Mouse (Mus musculus): Measurements from ENCODE around the gene Ank2. TPM values are rescaled to one million over a fixed set of nuclear protein-coding genes. Genes with fewer than 3 reads are reported as not detected.

The Ank2 gene
- total RNA-seq, 1 experiment from 2014 or later, result not detected

- no peak for ATAC-seq (replicated peaks; ENCODE audit: insufficient number of reproducible peaks, low FRiP score, low TSS enrichment, poor library complexity, severe bottlenecking)
Measured at GRCm38 (mm10) chr3:126994149-126994548, 505.0 kb downstream of the Ank2 start.

GRCm38 (mm10) chr3:126989936-126990335, 509.2 kb downstream of the Ank2 start:
- ATAC-seq (replicated peaks; ENCODE audit: insufficient number of reproducible peaks, low FRiP score, low TSS enrichment, poor library complexity, severe bottlenecking), result no peak

GRCm38 (mm10) chr3:126986687-126987086, 512.5 kb downstream of the Ank2 start:
- ATAC-seq (replicated peaks; ENCODE audit: insufficient number of reproducible peaks, low FRiP score, low TSS enrichment, poor library complexity, severe bottlenecking), result no peak

GRCm38 (mm10) chr3:126982814-126983213, 516.3 kb downstream of the Ank2 start:
- no peak for ATAC-seq (replicated peaks; ENCODE audit: insufficient number of reproducible peaks, low FRiP score, low TSS enrichment, poor library complexity, severe bottlenecking)

GRCm38 (mm10) chr3:126981163-126981562, 518.0 kb downstream of the Ank2 start:
- no peak for ATAC-seq (replicated peaks; ENCODE audit: insufficient number of reproducible peaks, low FRiP score, low TSS enrichment, poor library complexity, severe bottlenecking)

- ATAC-seq (replicated peaks; ENCODE audit: insufficient number of reproducible peaks, low FRiP score, low TSS enrichment, poor library complexity, severe bottlenecking), result no peak
Measured at GRCm38 (mm10) chr3:126979635-126980034, 519.5 kb downstream of the Ank2 start.

- ATAC-seq (replicated peaks; ENCODE audit: insufficient number of reproducible peaks, low FRiP score, low TSS enrichment, poor library complexity, severe bottlenecking), result no peak
Measured at GRCm38 (mm10) chr3:126978768-126979410, 520.3 kb downstream of the Ank2 start.

GRCm38 (mm10) chr3:126977399-126977798, 521.8 kb downstream of the Ank2 start:
- ATAC-seq (replicated peaks; ENCODE audit: insufficient number of reproducible peaks, low FRiP score, low TSS enrichment, poor library complexity, severe bottlenecking), result no peak

GRCm38 (mm10) chr3:126976793-126977192, 522.4 kb downstream of the Ank2 start:
- no peak for ATAC-seq (replicated peaks; ENCODE audit: insufficient number of reproducible peaks, low FRiP score, low TSS enrichment, poor library complexity, severe bottlenecking)

- no peak for ATAC-seq (replicated peaks; ENCODE audit: insufficient number of reproducible peaks, low FRiP score, low TSS enrichment, poor library complexity, severe bottlenecking)
Measured at GRCm38 (mm10) chr3:126975409-126975808, 523.7 kb downstream of the Ank2 start.

- no peak for ATAC-seq (replicated peaks; ENCODE audit: insufficient number of reproducible peaks, low FRiP score, low TSS enrichment, poor library complexity, severe bottlenecking)
Measured at GRCm38 (mm10) chr3:126973551-126973950, 525.6 kb downstream of the Ank2 start.

- no peak for ATAC-seq (replicated peaks; ENCODE audit: insufficient number of reproducible peaks, low FRiP score, low TSS enrichment, poor library complexity, severe bottlenecking)
Measured at GRCm38 (mm10) chr3:126971531-126971930, 527.6 kb downstream of the Ank2 start.

GRCm38 (mm10) chr3:126968721-126969120, 530.4 kb downstream of the Ank2 start:
- ATAC-seq (replicated peaks; ENCODE audit: insufficient number of reproducible peaks, low FRiP score, low TSS enrichment, poor library complexity, severe bottlenecking), result no peak

GRCm38 (mm10) chr3:126965767-126966166, 533.4 kb downstream of the Ank2 start:
- no peak for ATAC-seq (replicated peaks; ENCODE audit: insufficient number of reproducible peaks, low FRiP score, low TSS enrichment, poor library complexity, severe bottlenecking)

- ATAC-seq (replicated peaks; ENCODE audit: insufficient number of reproducible peaks, low FRiP score, low TSS enrichment, poor library complexity, severe bottlenecking), result no peak
Measured at GRCm38 (mm10) chr3:126962326-126962725, 536.8 kb downstream of the Ank2 start.

GRCm38 (mm10) chr3:126952698-126953097, 546.5 kb downstream of the Ank2 start:
- no peak for ATAC-seq (replicated peaks; ENCODE audit: insufficient number of reproducible peaks, low FRiP score, low TSS enrichment, poor library complexity, severe bottlenecking)

- peak; percentile 32; the same call in 1 of the 2 replicates for ATAC-seq (replicated peaks; ENCODE audit: insufficient number of reproducible peaks, low FRiP score, low TSS enrichment, poor library complexity, severe bottlenecking)
Measured at GRCm38 (mm10) chr3:126946591-126946990, 552.6 kb downstream of the Ank2 start.

- ATAC-seq (replicated peaks; ENCODE audit: insufficient number of reproducible peaks, low FRiP score, low TSS enrichment, poor library complexity, severe bottlenecking), result no peak
Measured at GRCm38 (mm10) chr3:126944838-126945237, 554.3 kb downstream of the Ank2 start.

- ATAC-seq (replicated peaks; ENCODE audit: insufficient number of reproducible peaks, low FRiP score, low TSS enrichment, poor library complexity, severe bottlenecking), result no peak
Measured at GRCm38 (mm10) chr3:126944081-126944480, 555.1 kb downstream of the Ank2 start.

GRCm38 (mm10) chr3:126940452-126940851, 558.7 kb downstream of the Ank2 start:
- no peak for ATAC-seq (replicated peaks; ENCODE audit: insufficient number of reproducible peaks, low FRiP score, low TSS enrichment, poor library complexity, severe bottlenecking)

All from monocyte, adult 5-6 weeks (primary cell).